Mouse (Mus musculus) stomach, postnatal 0 days (tissue): Measurements from ENCODE around the gene Utrn.

Experiments
- CTCF ChIP-seq: IDR thresholded peaks from 2 replicates; pipeline ENCODE4 v1.5.1; 2016; ENCODE audit warnings: antibody characterized with exemption, low read depth, mild to moderate bottlenecking, moderate library complexity
- EP300 ChIP-seq: optimal IDR thresholded peaks from 2 replicates; pipeline ENCODE3; 2016; ENCODE audit warnings: antibody characterized with exemption

DNA sequence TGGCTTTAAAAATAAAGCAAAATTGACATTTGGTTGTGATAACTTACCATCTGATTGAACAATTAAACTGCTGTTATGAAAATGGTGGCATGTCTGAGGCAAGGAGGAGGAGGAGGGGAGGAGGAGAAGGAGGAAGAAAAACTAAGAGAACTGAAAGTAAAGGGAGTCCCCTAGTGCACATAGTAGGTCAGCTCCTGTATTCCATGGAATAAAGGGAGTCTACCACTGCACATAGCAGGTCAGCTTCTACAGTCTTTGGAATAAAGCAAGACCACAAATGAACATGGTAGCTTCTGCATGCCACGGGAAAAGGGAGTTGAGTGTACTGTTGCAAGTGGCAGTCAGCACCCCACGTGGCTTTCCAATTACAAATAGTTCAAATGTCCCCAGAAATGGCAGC, 323.7 kb downstream of the Utrn start:
- no peak for TF ChIP-seq CTCF
- TF ChIP-seq EP300: no peak
